Mouse (Mus musculus) intestine, embryonic 15.5 days (tissue): ENCODE measurements around the gene Tdo2. TPM values are rescaled to one million over a fixed set of nuclear protein-coding genes. Genes with fewer than 3 reads are reported as not detected.

Experiments used
- ATAC-seq: fragments of 200-750 bp; cut with Nextera tagmentation; 2 replicates; pipeline ENCODE4 v1.8.0; 2017; ENCODE audit warnings: moderate TSS enrichment, moderate library complexity
- H3K27ac ChIP-seq: fragments of 300-500 bp; sonication (generic); 2 replicates; pipeline ENCODE4 v1.5.1; 2015; ENCODE audit warnings: mild to moderate bottlenecking, inconsistent platforms
- H3K27me3 ChIP-seq: fragments of 300-500 bp; sonication (generic); replicated peaks from 2 replicates; pipeline ENCODE4 v1.6.1; 2015; ENCODE audit warnings: inconsistent platforms
- H3K36me3 ChIP-seq: fragments of 300-500 bp; sonication (generic); 2 replicates; pipeline ENCODE4 v1.6.1; 2015; ENCODE audit warnings: inconsistent platforms
- H3K4me1 ChIP-seq: fragments of 300-500 bp; sonication (generic); replicated peaks from 2 replicates; pipeline ENCODE4 v1.6.1; 2015; ENCODE audit warnings: inconsistent platforms
- H3K4me2 ChIP-seq: fragments of 300-500 bp; sonication (generic); replicated peaks from 2 replicates; pipeline ENCODE4 v1.6.1; 2015; ENCODE audit warnings: mild to moderate bottlenecking, inconsistent platforms
- H3K4me3 ChIP-seq: fragments of 300-500 bp; sonication (generic); replicated peaks from 2 replicates; pipeline ENCODE4 v1.5.1; 2015; ENCODE audit warnings: inconsistent platforms
- H3K9ac ChIP-seq: fragments of 300-500 bp; sonication (generic); 2 replicates; pipeline ENCODE4 v1.6.1; 2015; ENCODE audit warnings: inconsistent platforms
- H3K9me3 ChIP-seq: fragments of 300-500 bp; sonication (generic); 2 replicates; pipeline ENCODE4 v1.6.1; 2016; ENCODE audit warnings: inconsistent platforms
- WGBS: fragments of 180-500 bp; shearing (Covaris S2); methylation state at CpG from one replicate; pipeline ENCODE4 v1.1.7; 2015; 5-methylcytosine and 5-hydroxymethylcytosine counted together
- polyA plus RNA-seq: library from polyadenylated mRNA; unstranded; fragments of >200 nt; fragmentation: Nextera tagmentation; extraction: Ambion mirVana; gene quantifications from 2 replicates; pipeline ENCODE4 v1.2.1, GENCODE M21; 2015

The Tdo2 gene
- polyA plus RNA-seq, 1 experiment from 2014 or later, result 1.0 TPM

- H3K9me3 ChIP-seq, result no peaks in the 10 kb centered on the region
- no peak overlapping the region for H3K4me3 ChIP-seq
- WGBS, result 72% methylated on average over 4 of the region's 4 CpGs
- H3K27me3 ChIP-seq, result no peaks in the 10 kb centered on the region
- no peak overlapping the region for H3K27ac ChIP-seq
- H3K4me2 ChIP-seq, result no peak overlapping the region
- H3K9ac ChIP-seq, result no peak overlapping the region
- H3K36me3 ChIP-seq, result no peaks in the 10 kb centered on the region
- ATAC-seq, result no peak
- H3K4me1 ChIP-seq, result no peaks in the 10 kb centered on the region
Observed at GRCm38 (mm10) chr3:81933348-81933747, 42.7 kb downstream of the Tdo2 start.

- peak; percentile 99 for ATAC-seq
- H3K4me1 ChIP-seq, result no peaks in the 10 kb centered on the region
- peak within 1 kb of the TSS; percentile 87 for H3K4me3 ChIP-seq
- peak within 1 kb of the TSS; percentile 93 for H3K27ac ChIP-seq
- peak within 1 kb of the TSS; percentile 78 for H3K9ac ChIP-seq
- WGBS, result 13% methylated on average over 27 of the region's 27 CpGs
- H3K4me2 ChIP-seq, result peak within 1 kb of the TSS; percentile 49
- H3K36me3 ChIP-seq, result no peaks in the 10 kb centered on the region
- no peaks in the 10 kb centered on the region for H3K27me3 ChIP-seq
- no peaks in the 10 kb centered on the region for H3K9me3 ChIP-seq
Observed at GRCm38 (mm10) chr3:81932141-81933101, 43.6 kb downstream of the Tdo2 start, which contains the start of gene Ctso. Gene Ctso (plus strand): TSS chr3:81932601.

GRCm38 (mm10) chr3:81931695-81932094 lies 44.3 kb downstream of the Tdo2 start:
- Histone ChIP-seq H3K27ac (no peak overlapping the region), H3K27me3 (no peaks in the 10 kb centered on the region), H3K4me1 (no peaks in the 10 kb centered on the region), H3K9me3 (no peaks in the 10 kb centered on the region), H3K4me2 (no peak overlapping the region), H3K4me3 (no peak overlapping the region), H3K9ac (no peak overlapping the region), H3K36me3 (no peaks in the 10 kb centered on the region)
- ATAC-seq, result no peak
- WGBS, result 75% methylated on average over 3 of the region's 3 CpGs

GRCm38 (mm10) chr3:81929073-81929472 lies 46.9 kb downstream of the Tdo2 start:
- Histone ChIP-seq H3K27me3 (no peaks in the 10 kb centered on the region), H3K4me1 (no peaks in the 10 kb centered on the region), H3K9me3 (no peaks in the 10 kb centered on the region), H3K4me3 (no peak overlapping the region), H3K9ac (no peak overlapping the region), H3K4me2 (no peak overlapping the region), H3K27ac (no peak overlapping the region), H3K36me3 (no peaks in the 10 kb centered on the region)
- 88% methylated on average over 1 of the region's 1 CpGs for WGBS
- ATAC-seq, result no peak

- WGBS, result 49% methylated on average over 9 of the region's 9 CpGs
- no peak for ATAC-seq
- H3K9ac ChIP-seq, result no peak overlapping the region
- no peak overlapping the region for H3K27ac ChIP-seq
- no peaks in the 10 kb centered on the region for H3K9me3 ChIP-seq
- no peaks in the 10 kb centered on the region for H3K27me3 ChIP-seq
- no peak overlapping the region for H3K4me2 ChIP-seq
- H3K4me1 ChIP-seq, result no peaks in the 10 kb centered on the region
- H3K4me3 ChIP-seq, result no peak overlapping the region
- H3K36me3 ChIP-seq, result no peaks in the 10 kb centered on the region
Observed at GRCm38 (mm10) chr3:81926764-81927325, 49.2 kb downstream of the Tdo2 start.

GRCm38 (mm10) chr3:81925856-81926255 lies 50.1 kb downstream of the Tdo2 start:
- ATAC-seq, result no peak
- H3K27ac ChIP-seq, result no peak overlapping the region
- H3K4me3 ChIP-seq, result no peak overlapping the region
- WGBS, result 21% methylated on average over 5 of the region's 5 CpGs
- H3K27me3 ChIP-seq, result no peaks in the 10 kb centered on the region
- H3K9me3 ChIP-seq, result no peaks in the 10 kb centered on the region
- no peak overlapping the region for H3K9ac ChIP-seq
- H3K4me1 ChIP-seq, result no peaks in the 10 kb centered on the region
- no peaks in the 10 kb centered on the region for H3K36me3 ChIP-seq
- H3K4me2 ChIP-seq, result no peak overlapping the region

GRCm38 (mm10) chr3:81924931-81925330 lies 51.1 kb downstream of the Tdo2 start:
- no peak for ATAC-seq
- H3K36me3 ChIP-seq, result no peaks in the 10 kb centered on the region

GRCm38 (mm10) chr3:81922910-81923309 lies 53.1 kb downstream of the Tdo2 start:
- Histone ChIP-seq H3K4me3 (no peak overlapping the region), H3K9me3 (no peaks in the 10 kb centered on the region), H3K4me2 (no peak overlapping the region), H3K27me3 (no peaks in the 10 kb centered on the region), H3K27ac (no peak overlapping the region), H3K4me1 (no peaks in the 10 kb centered on the region), H3K36me3 (no peaks in the 10 kb centered on the region), H3K9ac (no peak overlapping the region)
- peak; percentile 85 for ATAC-seq
- WGBS, result 48% methylated on average over 4 of the region's 4 CpGs

More at GRCm38 (mm10) chr3:81924931-81925330, 51.1 kb downstream of the Tdo2 start:
- H3K4me1 ChIP-seq, result no peaks in the 10 kb centered on the region
- no peaks in the 10 kb centered on the region for H3K27me3 ChIP-seq
- no peak overlapping the region for H3K9ac ChIP-seq
- H3K4me2 ChIP-seq, result no peak overlapping the region
- H3K27ac ChIP-seq, result no peak overlapping the region
- no peak overlapping the region for H3K4me3 ChIP-seq
- no peaks in the 10 kb centered on the region for H3K9me3 ChIP-seq
- WGBS, result 4% methylated on average over 1 of the region's 1 CpGs

GRCm38 (mm10) chr3:81919681-81920080 lies 56.3 kb downstream of the Tdo2 start:
- Histone ChIP-seq H3K27ac (no peak overlapping the region), H3K4me3 (no peak overlapping the region), H3K36me3 (no peaks in the 10 kb centered on the region), H3K4me2 (no peak overlapping the region), H3K4me1 (no peaks in the 10 kb centered on the region), H3K9me3 (no peaks in the 10 kb centered on the region), H3K27me3 (no peaks in the 10 kb centered on the region), H3K9ac (no peak overlapping the region)
- ATAC-seq, result no peak
- 73% methylated on average over 3 of the region's 3 CpGs for WGBS

GRCm38 (mm10) chr3:81918215-81918614 lies 57.8 kb downstream of the Tdo2 start:
- Histone ChIP-seq H3K9ac (no peak overlapping the region), H3K4me1 (no peaks in the 10 kb centered on the region), H3K36me3 (no peaks in the 10 kb centered on the region), H3K9me3 (no peaks in the 10 kb centered on the region), H3K4me3 (no peak overlapping the region), H3K27me3 (no peaks in the 10 kb centered on the region), H3K27ac (no peak overlapping the region), H3K4me2 (no peak overlapping the region)
- WGBS, result 77% methylated on average over 8 of the region's 8 CpGs
- no peak for ATAC-seq

- H3K36me3 ChIP-seq, result no peaks in the 10 kb centered on the region
- 79% methylated on average over 3 of the region's 3 CpGs for WGBS
- no peak overlapping the region for H3K4me3 ChIP-seq
- H3K4me2 ChIP-seq, result no peak overlapping the region
- H3K27ac ChIP-seq, result no peak overlapping the region
- H3K27me3 ChIP-seq, result no peaks in the 10 kb centered on the region
- ATAC-seq, result no peak
- H3K9me3 ChIP-seq, result no peaks in the 10 kb centered on the region
- no peaks in the 10 kb centered on the region for H3K4me1 ChIP-seq
- H3K9ac ChIP-seq, result no peak overlapping the region
Observed at GRCm38 (mm10) chr3:81917354-81917935, 58.6 kb downstream of the Tdo2 start.

- H3K9me3 ChIP-seq, result no peaks in the 10 kb centered on the region
Observed at GRCm38 (mm10) chr3:81916030-81916686, 59.8 kb downstream of the Tdo2 start.

More at GRCm38 (mm10) chr3:81916030-81916686, 59.8 kb downstream of the Tdo2 start:
- Histone ChIP-seq H3K27me3 (no peaks in the 10 kb centered on the region), H3K4me3 (no peak overlapping the region), H3K4me1 (no peaks in the 10 kb centered on the region), H3K27ac (no peak overlapping the region), H3K36me3 (no peaks in the 10 kb centered on the region), H3K9ac (no peak overlapping the region), H3K4me2 (no peak overlapping the region)
- ATAC-seq, result no peak
- WGBS, result 60% methylated on average over 5 of the region's 5 CpGs
